Mouse (Mus musculus) small intestine, adult 2 months (tissue): Measurements from ENCODE around the gene Gm47995.

Source experiments
- CTCF ChIP-seq: fragments of 200-500 bp; IDR thresholded peaks from 2 replicates; pipeline ENCODE4 v1.5.1; 2012; ENCODE audit warnings: low read depth, mild to moderate bottlenecking, control low read depth, inconsistent platforms, low read length, moderate library complexity, mixed read lengths; ENCODE audit not compliant: insufficient replicate concordance, insufficient read length; ENCODE audit errors: extremely low read depth
- POLR2A ChIP-seq: fragments of 200-500 bp; IDR thresholded peaks from 2 replicates; pipeline ENCODE4 v1.6.1; 2012; ENCODE audit warnings: low read depth, mild to moderate bottlenecking, control low read depth, inconsistent platforms, low read length, moderate library complexity

DNA sequence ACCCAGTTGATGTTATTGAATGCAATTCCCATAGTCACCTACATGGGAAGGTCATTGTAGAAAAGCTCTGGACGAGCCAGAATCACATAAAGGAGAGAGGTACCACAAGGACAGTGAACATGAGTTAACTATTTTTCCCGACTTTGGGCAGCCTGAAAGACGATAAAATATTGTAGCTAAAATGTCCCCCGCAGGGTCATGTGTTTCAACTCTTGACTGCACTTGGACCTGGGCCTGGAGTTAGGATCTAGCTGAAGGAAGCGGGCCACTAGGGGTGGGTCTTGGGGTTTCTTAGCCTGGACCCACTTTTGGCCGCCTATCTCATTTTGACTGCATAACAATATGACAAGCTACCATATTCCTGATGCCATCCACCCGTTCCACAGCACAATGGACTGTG is 48.0 kb upstream of the Gm47995 start:
- no peak for TF ChIP-seq CTCF
- no peak for TF ChIP-seq POLR2A
